Comparison of ENCODE assay signal across 22 mouse cellular contexts in the genomic region with DNA sequence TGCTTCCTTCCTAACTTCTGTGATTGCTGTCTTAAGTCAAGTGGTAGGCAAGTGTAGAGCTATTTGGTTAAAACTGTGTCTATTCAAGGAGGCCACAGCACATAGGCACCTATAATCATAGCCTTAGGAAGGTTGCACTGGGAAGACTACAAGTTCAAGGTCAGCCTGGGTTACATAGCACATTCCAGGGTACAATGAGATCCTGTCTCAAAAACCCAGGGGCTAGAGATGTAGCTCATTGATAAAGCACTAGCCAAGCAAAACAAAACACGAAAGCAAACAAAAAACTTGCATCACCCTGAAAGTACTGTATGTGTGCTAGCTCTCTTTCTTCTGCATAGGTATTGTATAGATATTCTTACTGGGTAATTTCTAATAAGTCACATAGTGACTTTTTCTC.
DNase-seq lines count a peak whose midpoint lies in the region; ATAC-seq and TF ChIP-seq lines count a peak whose summit lies in the region.
"Had no signal": no experiment of that assay in that cellular context is flagged by ENCODE, and none has a peak within 500 bp of the region (broad histone marks: within the 10 kb centered on the region; RNA-seq: fewer than 3 reads in every experiment).

No protein-coding gene starts in this region.

- DNase-seq in heart, adult 11 months: peak; percentile 16
- no peak for DNase-seq in heart, embryonic 10.5 days (ENCODE audit: low spot score)
- DNase-seq in kidney, adult 9 months: no peak
- peak; percentile 85 for DNase-seq in midbrain, embryonic 11.5 days (ENCODE audit: low spot score, missing footprints)
- no peak for DNase-seq in midbrain, postnatal 0 days (ENCODE audit: low spot score)
- no peak for DNase-seq in neural tube, embryonic 10.5 days (ENCODE audit: extremely low spot score, low spot score)
- DNase-seq: cerebellum, adult 11-12 months; cerebellum, postnatal 10 days; gastrocnemius, postnatal 14 days; heart, adult 2 months; heart, postnatal 4 days; layer of hippocampus, adult 9-11 months had no signal

- H3K9me3 ChIP-seq in heart, embryonic 10.5 days: no peaks in the 10 kb centered on the region
- H3K9me3 ChIP-seq in kidney, embryonic 16.5 days (ENCODE audit: low read length): no peaks in the 10 kb centered on the region
- no peaks in the 10 kb centered on the region for H3K9me3 ChIP-seq in midbrain, embryonic 11.5 days (ENCODE audit: control insufficient read depth, low read length)
- no peaks in the 10 kb centered on the region for H3K9me3 ChIP-seq in midbrain, postnatal 0 days (ENCODE audit: low read length)
- H3K9me3 ChIP-seq: embryonic facial prominence, embryonic 10.5 days; forebrain, embryonic 10.5 days; limb, embryonic 13.5 days; midbrain, embryonic 10.5 days had no signal

- H3K4me1 ChIP-seq in heart, embryonic 10.5 days: peaks cover 32% of the 10 kb centered on the region
- peaks cover 30% of the 10 kb centered on the region for H3K4me1 ChIP-seq in kidney, embryonic 16.5 days (ENCODE audit: insufficient read depth, low read length)
- peaks cover 2% of the 10 kb centered on the region; the same call in 1 of the 2 replicates for H3K4me1 ChIP-seq in midbrain, embryonic 11.5 days (ENCODE audit: control insufficient read depth, insufficient read depth, low read length)
- H3K4me1 ChIP-seq in midbrain, postnatal 0 days (ENCODE audit: insufficient read depth, low read length): no peaks in the 10 kb centered on the region
- H3K4me1 ChIP-seq: limb, embryonic 13.5 days had no signal

- no peak overlapping the region for H3K9ac ChIP-seq in kidney, embryonic 16.5 days (replicated peaks; ENCODE audit: low read length)
- H3K9ac ChIP-seq in midbrain, embryonic 11.5 days (ENCODE audit: low read length): no peak overlapping the region
- H3K9ac ChIP-seq in midbrain, postnatal 0 days (replicated peaks; ENCODE audit: low read length, poor library complexity, severe bottlenecking): no peak overlapping the region
- H3K9ac ChIP-seq: hindbrain, embryonic 14.5 days; limb, embryonic 13.5 days had no signal

- no peaks in the 10 kb centered on the region for H3K27me3 ChIP-seq in heart, embryonic 10.5 days (ENCODE audit: insufficient read depth, poor library complexity, severe bottlenecking)
- H3K27me3 ChIP-seq in kidney, embryonic 16.5 days (ENCODE audit: insufficient read depth, low read length): no peaks in the 10 kb centered on the region
- H3K27me3 ChIP-seq in midbrain, embryonic 11.5 days (ENCODE audit: control insufficient read depth, insufficient read depth, low read length): no peaks in the 10 kb centered on the region
- H3K27me3 ChIP-seq in midbrain, postnatal 0 days (ENCODE audit: insufficient read depth, low read length): no peaks in the 10 kb centered on the region
- H3K27me3 ChIP-seq: limb, embryonic 13.5 days had no signal

- no peak for ATAC-seq in kidney, embryonic 16.5 days (ENCODE audit: low FRiP score, low TSS enrichment)
- no peak for ATAC-seq in midbrain, embryonic 11.5 days (ENCODE audit: low FRiP score)
- no peak for ATAC-seq in midbrain, postnatal 0 days (ENCODE audit: low FRiP score)
- no peak for ATAC-seq in megakaryocyte progenitor cell, adult 5-6 weeks (replicated peaks; ENCODE audit: poor library complexity)
- ATAC-seq: forebrain, embryonic 16.5 days; inflammation-experienced regulatory T-cells, adult 6 months had no signal

- no peak overlapping the region for H3K4me2 ChIP-seq in kidney, embryonic 16.5 days (replicated peaks; ENCODE audit: low read depth, low read length)
- no peak overlapping the region for H3K4me2 ChIP-seq in midbrain, embryonic 11.5 days
- no peak overlapping the region for H3K4me2 ChIP-seq in midbrain, postnatal 0 days (ENCODE audit: low read depth, low read length, poor library complexity, severe bottlenecking)
- H3K4me2 ChIP-seq: hindbrain, embryonic 14.5 days; limb, embryonic 13.5 days had no signal

- 71% methylated on average over 1 of the region's 1 CpGs for WGBS in heart, embryonic 10.5 days
- WGBS in kidney, embryonic 16.5 days: 55% methylated on average over 1 of the region's 1 CpGs
- 90% methylated on average over 1 of the region's 1 CpGs for WGBS in midbrain, embryonic 11.5 days
- WGBS in midbrain, postnatal 0 days: 81% methylated on average over 1 of the region's 1 CpGs

- no peaks in the 10 kb centered on the region for H3K36me3 ChIP-seq in heart, embryonic 10.5 days
- no peaks in the 10 kb centered on the region for H3K36me3 ChIP-seq in kidney, embryonic 16.5 days (ENCODE audit: insufficient read depth, low read length)
- no peaks in the 10 kb centered on the region for H3K36me3 ChIP-seq in midbrain, embryonic 11.5 days (ENCODE audit: control insufficient read depth, insufficient read depth, low read length)
- no peaks in the 10 kb centered on the region for H3K36me3 ChIP-seq in midbrain, postnatal 0 days (ENCODE audit: insufficient read depth, low read length)
- H3K36me3 ChIP-seq: embryonic facial prominence, embryonic 10.5 days; forebrain, embryonic 10.5 days; limb, embryonic 13.5 days; midbrain, embryonic 10.5 days had no signal

- H3K27ac ChIP-seq in heart, embryonic 10.5 days: no peak overlapping the region; the same call in 1 of the 2 replicates
- peak overlapping the region; percentile 87 for H3K27ac ChIP-seq in kidney, embryonic 16.5 days (ENCODE audit: low read length)
- no peak overlapping the region for H3K27ac ChIP-seq in midbrain, embryonic 11.5 days (ENCODE audit: low read depth, low read length)
- H3K27ac ChIP-seq in midbrain, postnatal 0 days (ENCODE audit: low read depth, low read length): no peak overlapping the region
- H3K27ac ChIP-seq: embryonic facial prominence, embryonic 10.5 days; heart, adult 2 months; hindbrain, embryonic 14.5 days; limb, embryonic 13.5 days; macrophage; midbrain, embryonic 10.5 days had no signal

- TF ChIP-seq CTCF in midbrain, postnatal 0 days (IDR thresholded peaks at IDR 0.05): no peak

- H3K4me3 ChIP-seq in heart, embryonic 10.5 days: no peak overlapping the region
- H3K4me3 ChIP-seq in kidney, embryonic 16.5 days (ENCODE audit: low read length): no peak overlapping the region
- H3K4me3 ChIP-seq in midbrain, embryonic 11.5 days (ENCODE audit: low read depth, low read length): no peak overlapping the region
- H3K4me3 ChIP-seq in midbrain, postnatal 0 days (ENCODE audit: low read depth, low read length): no peak overlapping the region
- H3K4me3 ChIP-seq: embryonic facial prominence, embryonic 10.5 days; forebrain, embryonic 10.5 days; heart, adult 2 months; limb, embryonic 13.5 days; midbrain, embryonic 10.5 days had no signal

Comparison
In these comparisons a context has a peak if more than half of its experiments do, and no peak if none do; other contexts are left out.
1. DNase-seq: peak in heart, adult 11 months (single experiment) and midbrain, embryonic 11.5 days (single experiment); none in heart, embryonic 10.5 days (single experiment), kidney, adult 9 months (single experiment), midbrain, postnatal 0 days (single experiment) and neural tube, embryonic 10.5 days (single experiment).